8 mouse cellular contexts compared by ENCODE assay signal in genomic region chr6:21215491-21216191, GRCm38 (mm10). TPM values are rescaled to one million over a fixed set of nuclear protein-coding genes. Genes with fewer than 3 reads are reported as not detected.
DNase-seq lines count a peak whose midpoint lies in the region; ATAC-seq and TF ChIP-seq lines count a peak whose summit lies in the region.

Gene Kcnd2, plus strand, starts transcription at chr6:21215503.

- H3K9me3 ChIP-seq in intestine, postnatal 0 days (ENCODE audit: control insufficient read depth): no peaks in the 10 kb centered on the region
- H3K9me3 ChIP-seq in midbrain, embryonic 14.5 days (ENCODE audit: control insufficient read depth, low read length): no peaks in the 10 kb centered on the region; the same call in 1 of the 2 replicates

- TF ChIP-seq POLR2A in cerebellum, adult 2 months (IDR thresholded peaks at IDR 0.05; ENCODE audit: borderline replicate concordance, insufficient read depth, low read length): no peak
- TF ChIP-seq POLR2A in testis, adult 2 months (IDR thresholded peaks at IDR 0.05; ENCODE audit: control insufficient read depth, low read depth, low read length): no peak

- H3K27me3 ChIP-seq in cerebellum, adult 2 months (ENCODE audit: control insufficient read depth, insufficient read depth, low read length): no peaks in the 10 kb centered on the region
- H3K27me3 ChIP-seq in testis, adult 2 months (ENCODE audit: control insufficient read depth, insufficient read depth, low read length): peaks cover 4% of the 10 kb centered on the region; the same call in 1 of the 2 replicates
- peaks cover 26% of the 10 kb centered on the region; the same call in 1 of the 2 replicates for H3K27me3 ChIP-seq in intestine, postnatal 0 days (replicated peaks; ENCODE audit: control insufficient read depth, insufficient read depth, low read length)
- no peaks in the 10 kb centered on the region for H3K27me3 ChIP-seq in midbrain, embryonic 14.5 days (ENCODE audit: control insufficient read depth, insufficient read depth, low read length)

- ATAC-seq in intestine, postnatal 0 days: no peak
- peak; percentile 5; the same call in 1 of the 2 replicates for ATAC-seq in midbrain, embryonic 14.5 days (ENCODE audit: low FRiP score, low TSS enrichment)

- H3K4me1 ChIP-seq in cerebellum, adult 2 months (ENCODE audit: control insufficient read depth, insufficient read depth, low read length): peaks cover 3% of the 10 kb centered on the region; the same call in 1 of the 2 replicates
- H3K4me1 ChIP-seq in testis, adult 2 months (ENCODE audit: control insufficient read depth, insufficient read depth, low read length): peaks cover 12% of the 10 kb centered on the region
- no peaks in the 10 kb centered on the region; the same call in 1 of the 2 replicates for H3K4me1 ChIP-seq in intestine, postnatal 0 days (replicated peaks; ENCODE audit: control insufficient read depth, insufficient read depth, low read length)
- no peaks in the 10 kb centered on the region for H3K4me1 ChIP-seq in midbrain, embryonic 14.5 days (ENCODE audit: control insufficient read depth, insufficient read depth, low read length)

- peak in 1 of 2 experiments; percentile 61 for DNase-seq in cerebellum, adult 2 months
- DNase-seq in cerebellum, adult 8-10 months: no peak
- DNase-seq in testis, postnatal 14 days (ENCODE audit: low spot score): no peak
- no peak for DNase-seq in midbrain, embryonic 14.5 days
- no peak for DNase-seq in adipocyte (ENCODE audit: low spot score)
- no peak for DNase-seq in T-cell, adult 2 months (ENCODE audit: low spot score)

- TF ChIP-seq CTCF in cerebellum, adult 2 months (IDR thresholded peaks at IDR 0.05; ENCODE audit: borderline replicate concordance, insufficient read depth, low read depth, low read length): no peak
- no peak for TF ChIP-seq CTCF in testis, adult 2 months (IDR thresholded peaks at IDR 0.05; ENCODE audit: control insufficient read depth, insufficient read depth, insufficient replicate concordance, low read depth, low read length)
- TF ChIP-seq CTCF in intestine, postnatal 0 days (IDR thresholded peaks at IDR 0.05; ENCODE audit: low read depth): no peak

- WGBS in cerebellum, adult 2 months: 5% methylated on average over 34 of the region's 34 CpGs
- 11% methylated on average over 34 of the region's 34 CpGs for WGBS in intestine, postnatal 0 days
- WGBS in midbrain, embryonic 14.5 days: 10% methylated on average over 34 of the region's 34 CpGs

- no peaks in the 10 kb centered on the region for H3K36me3 ChIP-seq in testis, adult 2 months (ENCODE audit: control insufficient read depth, insufficient read depth, low read length)
- H3K36me3 ChIP-seq in intestine, postnatal 0 days (ENCODE audit: control insufficient read depth, insufficient read depth): no peaks in the 10 kb centered on the region
- no peaks in the 10 kb centered on the region for H3K36me3 ChIP-seq in midbrain, embryonic 14.5 days (ENCODE audit: control insufficient read depth, insufficient read depth, low read length)

- H3K4me2 ChIP-seq in intestine, postnatal 0 days (replicated peaks; ENCODE audit: low read depth): peak within 1 kb of the TSS; percentile 99
- peak within 1 kb of the TSS; percentile 83 for H3K4me2 ChIP-seq in midbrain, embryonic 14.5 days (ENCODE audit: low read length)

- H3K27ac ChIP-seq in cerebellum, adult 2 months (ENCODE audit: insufficient read depth, low read length): peak within 1 kb of the TSS; percentile 95
- no peak within 1 kb of the TSS for H3K27ac ChIP-seq in testis, adult 2 months (ENCODE audit: control insufficient read depth, insufficient read depth, low read depth, low read length)
- no peak within 1 kb of the TSS for H3K27ac ChIP-seq in intestine, postnatal 0 days (ENCODE audit: low read depth, low read length)
- H3K27ac ChIP-seq in midbrain, embryonic 14.5 days (replicated peaks; ENCODE audit: low read depth, low read length): peak within 1 kb of the TSS; percentile 92

- H3K4me3 ChIP-seq in cerebellum, adult 2 months (replicated peaks; ENCODE audit: insufficient read depth, low read depth, low read length): peak within 1 kb of the TSS; percentile 94
- H3K4me3 ChIP-seq in testis, adult 2 months (ENCODE audit: control insufficient read depth, low read depth, low read length): peak within 1 kb of the TSS; percentile 65
- peak within 1 kb of the TSS; percentile 65 for H3K4me3 ChIP-seq in intestine, postnatal 0 days (ENCODE audit: low read depth, low read length)
- H3K4me3 ChIP-seq in midbrain, embryonic 14.5 days (replicated peaks; ENCODE audit: low read depth, low read length): peak within 1 kb of the TSS; percentile 86

- peak within 1 kb of the TSS; percentile 34; the same call in 1 of the 2 replicates for H3K9ac ChIP-seq in intestine, postnatal 0 days (ENCODE audit: low read depth, low read length)
- H3K9ac ChIP-seq in midbrain, embryonic 14.5 days (replicated peaks; ENCODE audit: low read length): peak within 1 kb of the TSS; percentile 86

RNA-seq across cellular contexts. Expression of gene Kcnd2, which starts in this region (rescaled TPM):
- polyA plus RNA-seq in cerebellum, adult 2 months (2012; rRNA removed): 91.6 and 104 TPM in 2 replicates
- polyA plus RNA-seq in testis, adult 2 months (2012; rRNA removed): 0.10 and 0.16 TPM in 2 replicates
- 0.52 and 0.68 TPM in 2 replicates for polyA plus RNA-seq in intestine, postnatal 0 days (2015; fragmentation: Nextera tagmentation; extraction: Ambion mirVana)
- polyA plus RNA-seq in midbrain, embryonic 14.5 days (2014; fragmentation: Nextera tagmentation; extraction: Ambion mirVana): 23.4 and 26.0 TPM in 2 replicates

Comparison
In these comparisons a context has a peak if more than half of its experiments do, and no peak if none do; other contexts are left out.
1. RNA of gene Kcnd2 (polyA plus RNA-seq): 91.6 to 104 TPM in cerebellum, adult 2 months and 23.4 to 26.0 TPM in midbrain, embryonic 14.5 days; 0.52 to 0.68 TPM in intestine, postnatal 0 days and 0.10 to 0.16 TPM in testis, adult 2 months; every median in the first group is over 10 times any median in the second.
2. H3K27ac ChIP-seq: peak in cerebellum, adult 2 months (single experiment) and midbrain, embryonic 14.5 days (single experiment); none in testis, adult 2 months (single experiment) and intestine, postnatal 0 days (single experiment).
3. Peak in every context shown above with its lines, with median percentiles within 50 percentile points of each other: H3K4me3 ChIP-seq.